Mouse (Mus musculus) hindlimb bud, embryonic 11.5 days (tissue): ENCODE results near the gene Krtap28-13.

Experiments used
- DNase-seq: peaks from one replicate; pipeline ENCODE4 v3.0.0-alpha.2; 2012; ENCODE audit warnings: low read depth, low spot score; ENCODE audit errors: extremely low spot score

Krtap28-13 gene

DNA sequence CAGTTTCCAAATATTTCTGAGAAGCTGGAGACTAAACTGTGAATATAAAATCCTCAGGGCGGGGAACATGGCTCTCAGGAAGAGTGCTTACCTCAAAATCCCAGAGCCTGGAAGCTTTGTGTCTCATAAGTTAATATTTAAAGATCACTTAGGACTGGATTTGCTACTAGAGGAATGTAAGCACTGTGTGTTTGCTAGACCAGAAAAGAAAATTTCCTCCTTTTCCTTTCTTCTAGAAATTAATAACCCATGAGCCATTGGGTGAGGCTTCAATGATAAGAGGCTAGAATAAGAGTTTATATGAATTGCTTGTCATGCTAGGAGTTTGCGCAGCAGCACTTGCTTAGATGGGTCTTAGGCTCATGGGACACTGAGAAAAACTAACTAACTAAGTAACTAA is 24.1 kb downstream of the Krtap28-13 start:
- DNase-seq, result no peak

DNA sequence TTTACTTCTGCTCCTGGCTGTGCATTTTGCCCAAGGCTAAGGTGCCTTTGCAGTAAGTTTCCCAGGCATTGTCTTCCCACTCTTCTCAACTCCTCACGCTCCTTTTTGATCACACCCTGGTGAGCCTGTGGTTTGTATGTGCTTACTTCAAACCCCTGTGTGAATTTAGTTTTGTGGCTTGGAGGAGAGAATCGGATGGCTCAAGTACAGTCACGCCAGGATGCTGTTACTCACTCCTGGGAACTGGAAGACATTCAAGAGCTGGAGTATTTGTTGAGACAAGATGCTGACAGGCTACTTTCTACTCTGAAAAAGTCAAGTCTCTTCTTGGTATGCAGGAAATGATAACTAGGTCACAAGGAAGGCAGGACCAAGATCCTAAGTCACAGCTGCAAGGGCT is 30.5 kb downstream of the Krtap28-13 start:
- no peak for DNase-seq

DNA sequence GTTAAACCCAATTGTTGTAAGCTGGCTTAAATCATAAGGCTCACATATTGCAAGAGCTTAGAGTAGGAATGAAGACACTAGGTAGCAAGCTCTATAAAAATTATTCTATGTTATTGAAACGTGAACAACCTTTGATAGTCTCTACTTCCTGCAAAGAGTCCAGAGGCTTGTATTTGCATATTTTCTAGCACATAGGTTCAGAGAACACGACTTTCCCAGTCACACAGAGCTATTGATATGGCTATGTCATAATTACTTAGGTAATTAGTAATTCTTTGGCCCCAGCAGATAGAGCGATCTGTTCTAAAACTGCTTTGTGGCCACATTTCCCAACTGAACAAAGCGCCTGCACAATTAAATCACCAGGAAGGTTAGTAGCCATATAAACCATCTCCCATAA is 36.2 kb downstream of the Krtap28-13 start:
- no peak for DNase-seq

DNA sequence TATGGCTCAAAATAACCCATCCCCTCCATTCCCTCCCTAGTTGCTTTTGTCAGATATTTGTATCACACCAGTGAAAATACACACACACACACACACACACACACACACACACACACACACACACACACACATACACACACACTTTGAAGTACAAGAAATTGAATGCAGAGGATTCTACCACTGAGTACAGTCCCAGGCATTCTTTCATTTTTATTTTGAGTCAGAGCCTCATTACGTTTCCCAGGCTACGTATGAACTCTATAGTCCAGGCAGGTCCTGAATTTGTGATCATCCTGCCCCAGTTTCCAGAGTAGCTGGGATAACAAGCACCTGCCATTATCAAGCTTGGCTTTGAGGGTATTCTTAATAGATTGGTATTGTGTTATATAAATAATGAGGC is 38.4 kb downstream of the Krtap28-13 start:
- DNase-seq, result no peak

DNA sequence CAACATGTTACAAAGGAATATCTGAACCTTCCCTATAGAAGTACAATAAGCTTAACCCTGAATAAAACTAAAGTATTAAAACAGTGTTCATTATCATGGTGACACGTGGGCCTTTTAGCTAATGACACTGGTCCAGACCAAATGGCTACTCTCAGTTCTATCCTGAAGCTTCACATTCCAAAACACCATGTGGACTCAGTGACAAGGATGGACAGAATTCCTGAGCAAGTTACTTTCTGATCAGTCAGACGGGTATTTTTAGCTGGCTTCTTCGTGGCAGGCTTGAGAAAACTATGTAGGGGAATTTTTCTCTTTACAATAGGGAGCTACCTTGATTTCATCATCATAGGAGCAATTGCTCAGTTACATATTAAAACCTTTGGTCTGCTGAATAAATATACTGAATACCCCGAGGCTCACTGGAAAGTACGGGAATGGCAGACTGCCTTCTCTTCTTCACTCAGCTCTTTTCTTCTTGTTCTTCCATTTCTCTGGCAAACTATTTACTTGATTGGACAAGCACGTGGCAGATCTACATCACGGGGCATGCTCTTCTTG is 38.9 kb downstream of the Krtap28-13 start:
- no peak for DNase-seq

DNA sequence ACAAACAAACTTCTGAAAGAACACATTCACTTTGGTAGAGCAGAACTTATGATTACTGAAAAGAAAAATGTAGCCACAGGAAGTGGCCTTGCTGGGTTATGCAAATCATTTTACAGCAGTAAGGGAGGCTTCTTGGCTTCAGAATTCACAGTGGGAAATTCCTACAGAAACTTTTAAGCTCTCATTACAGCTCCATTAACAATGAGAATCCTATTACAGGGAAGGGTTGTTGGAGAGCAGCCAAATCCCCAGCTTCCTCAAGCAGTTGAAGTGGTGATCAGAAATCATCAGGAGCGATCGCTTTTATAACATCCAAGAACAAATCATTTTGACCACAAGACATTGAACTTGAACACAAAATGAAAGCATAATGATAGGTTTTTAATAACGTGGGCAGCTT is 41.2 kb downstream of the Krtap28-13 start:
- DNase-seq, result peak; percentile 16

DNA sequence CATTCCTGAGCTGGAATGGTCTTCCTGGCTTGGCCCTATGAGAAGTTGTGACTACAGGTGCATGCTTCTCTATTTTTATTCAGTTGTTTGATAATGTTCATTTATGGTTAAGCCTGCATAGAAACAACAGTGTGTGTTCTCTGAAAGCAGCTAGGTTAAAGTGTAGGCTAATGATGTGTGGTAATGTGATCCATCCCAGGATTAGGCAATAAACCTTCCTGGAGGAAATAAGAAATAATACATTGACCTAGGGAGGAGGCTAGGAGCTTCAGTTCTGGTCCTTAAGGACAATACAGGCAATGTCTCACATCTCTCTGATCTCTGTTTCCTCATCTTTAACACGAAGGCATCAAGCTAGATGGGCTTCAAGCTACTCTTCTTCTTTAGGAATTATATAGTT is 44.7 kb downstream of the Krtap28-13 start:
- DNase-seq, result no peak

DNA sequence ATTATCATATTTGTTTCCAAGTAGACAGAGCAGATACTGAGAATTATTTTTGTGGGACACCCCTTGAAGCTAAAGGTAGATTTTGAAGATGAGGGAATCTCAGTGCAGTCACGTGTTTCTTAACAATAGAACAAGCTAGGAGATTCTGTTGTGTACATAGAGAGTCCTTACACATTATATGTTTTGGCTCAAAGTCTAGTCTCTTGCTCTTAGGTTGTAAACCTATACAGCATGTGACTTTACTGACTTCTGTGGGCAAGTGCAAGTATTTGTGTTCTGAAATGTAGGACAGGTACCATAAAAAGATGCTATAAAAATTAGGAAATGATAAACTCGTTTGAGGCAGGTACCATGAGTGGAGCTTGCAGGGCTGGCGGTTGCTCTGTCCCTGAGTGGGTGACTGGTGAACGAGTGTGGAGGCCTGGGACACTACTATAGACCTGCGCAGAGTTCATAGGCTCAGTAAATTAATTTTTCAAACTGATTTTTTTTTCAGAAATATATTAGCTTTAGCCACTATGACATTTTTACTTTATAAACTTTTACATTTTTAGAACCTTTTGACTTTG is 46.8 kb downstream of the Krtap28-13 start:
- DNase-seq, result no peak

DNA sequence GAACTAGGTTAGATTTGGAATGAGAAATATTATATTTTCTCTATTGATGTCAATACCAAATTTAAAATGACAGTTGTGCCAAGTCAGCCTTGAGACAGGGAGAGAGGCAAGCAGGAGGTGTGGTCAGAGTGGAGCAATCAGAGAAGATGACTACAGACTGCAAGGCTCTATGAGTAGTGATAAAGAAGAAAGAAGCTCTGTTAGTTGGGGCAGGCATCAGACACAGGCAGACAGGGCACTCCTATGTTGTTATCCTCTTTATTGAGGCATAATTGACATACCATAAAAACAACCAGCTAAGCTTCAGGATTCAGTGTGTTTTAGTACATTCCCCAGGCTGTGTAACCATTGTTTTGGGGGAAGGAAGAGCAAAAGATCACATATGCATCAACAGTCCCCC is 50.3 kb downstream of the Krtap28-13 start:
- no peak for DNase-seq
